Mouse (Mus musculus) kidney, postnatal 10 days (tissue): Measurements from ENCODE around the gene Syce2.

Source experiments
- DNase-seq: peaks from one replicate; pipeline ENCODE4 v3.0.0; 2021; ENCODE audit warnings: mixed read lengths

Syce2 gene

GRCm38 (mm10) chr8:84933767-84934559, 62.1 kb downstream of the Syce2 start:
- DNase-seq: no peak

- DNase-seq: no peak
Measured at GRCm38 (mm10) chr8:84934860-84935259, 62.9 kb downstream of the Syce2 start.

GRCm38 (mm10) chr8:84935489-84935888, 63.6 kb downstream of the Syce2 start:
- peak; percentile 12 for DNase-seq

GRCm38 (mm10) chr8:84936041-84936961, 64.4 kb downstream of the Syce2 start:
- DNase-seq: no peak

- DNase-seq: peak; percentile 71
Measured at GRCm38 (mm10) chr8:84936962-84937546, 65.1 kb downstream of the Syce2 start, which contains the start of gene Mast1. Gene Mast1, minus strand, starts transcription at chr8:84937359.
